Mouse (Mus musculus) ES-Bruce4 (cell line): ENCODE measurements around the gene Gpm6b.

Experiments used
- CTCF ChIP-seq: IDR thresholded peaks from one replicate; pipeline ENCODE4 v1.8.1; 2011; ENCODE audit warnings: low read depth, low read length
- EP300 ChIP-seq: IDR thresholded peaks from 2 replicates; pipeline ENCODE4 v1.6.1; 2011; ENCODE audit warnings: low read depth, low read length; ENCODE audit not compliant: insufficient read depth
- POLR2A ChIP-seq: IDR thresholded peaks from one replicate; pipeline ENCODE4 v1.8.1; 2011; ENCODE audit warnings: low read length; ENCODE audit not compliant: insufficient read depth

GRCm38 (mm10) chrX:166199812-166200211, 38.9 kb upstream of the Gpm6b start:
- TF ChIP-seq CTCF = no peak
- no peak for TF ChIP-seq POLR2A
- TF ChIP-seq EP300 = no peak
